In genomic region chr4:59459216-59459955, GRCm38 (mm10) we compare ENCODE assay signal across 14 mouse cellular contexts. TPM values are rescaled to one million over a fixed set of nuclear protein-coding genes. Genes with fewer than 3 reads are reported as not detected.
A peak's percentile ranks its signal among the peaks of the same experiment; 100 is the strongest.
DNase-seq lines count a peak whose midpoint lies in the region; ATAC-seq lines count a peak whose summit lies in the region.
"Had no signal": no experiment of that assay in that cellular context is flagged by ENCODE, and none has a peak within 500 bp of the region (broad histone marks: within the 10 kb centered on the region; RNA-seq: fewer than 3 reads in every experiment).

No protein-coding gene starts in this region.

- peaks cover 3% of the 10 kb centered on the region; the same call in 1 of the 2 replicates for H3K27me3 ChIP-seq in forebrain, embryonic 15.5 days
- no peaks in the 10 kb centered on the region for H3K27me3 ChIP-seq in forebrain, embryonic 11.5 days (ENCODE audit: control insufficient read depth, insufficient read depth, low read length)
- no peaks in the 10 kb centered on the region for H3K27me3 ChIP-seq in kidney, embryonic 15.5 days
- H3K27me3 ChIP-seq: limb, embryonic 12.5 days had no signal

- H3K27ac ChIP-seq in forebrain, embryonic 15.5 days (replicated peaks): no peak overlapping the region
- H3K27ac ChIP-seq in forebrain, embryonic 11.5 days (ENCODE audit: low read depth, low read length): no peak overlapping the region
- H3K27ac ChIP-seq in kidney, embryonic 15.5 days: no peak overlapping the region
- H3K27ac ChIP-seq: limb, embryonic 12.5 days had no signal

- no peak overlapping the region for H3K9ac ChIP-seq in forebrain, embryonic 15.5 days (replicated peaks)
- H3K9ac ChIP-seq in forebrain, embryonic 11.5 days (ENCODE audit: low read length): no peak overlapping the region
- H3K9ac ChIP-seq in kidney, embryonic 15.5 days: no peak overlapping the region
- H3K9ac ChIP-seq: limb, embryonic 12.5 days had no signal

- 74% methylated on average over 13 of the region's 13 CpGs for WGBS in forebrain, embryonic 15.5 days
- whole genome bisulfite sequencing in forebrain, embryonic 11.5 days: 84% methylated on average over 13 of the region's 13 CpGs
- 76% methylated on average over 13 of the region's 13 CpGs for WGBS in kidney, embryonic 15.5 days

- no peaks in the 10 kb centered on the region for H3K36me3 ChIP-seq in forebrain, embryonic 15.5 days
- no peaks in the 10 kb centered on the region for H3K36me3 ChIP-seq in forebrain, embryonic 11.5 days (ENCODE audit: control insufficient read depth, insufficient read depth, low read length)
- no peaks in the 10 kb centered on the region for H3K36me3 ChIP-seq in kidney, embryonic 15.5 days
- H3K36me3 ChIP-seq: G1E; limb, embryonic 12.5 days had no signal

- no peak overlapping the region for H3K4me2 ChIP-seq in forebrain, embryonic 15.5 days (replicated peaks)
- no peak overlapping the region for H3K4me2 ChIP-seq in forebrain, embryonic 11.5 days (ENCODE audit: low read depth, low read length, severe bottlenecking)
- H3K4me2 ChIP-seq in kidney, embryonic 15.5 days: no peak overlapping the region
- H3K4me2 ChIP-seq: limb, embryonic 12.5 days had no signal

- DNase-seq in forebrain, embryonic 11.5 days (ENCODE audit: low spot score): no peak
- DNase-seq in kidney, postnatal 36 days: peak; percentile 20 to 27
- DNase-seq in ovary, postnatal 36 days (ENCODE audit: low spot score): peak; percentile 49
- no peak for DNase-seq in ovary, postnatal 10 days (ENCODE audit: low spot score)
- peak; percentile 64 for DNase-seq in yolk sac, embryonic 10.5 days (ENCODE audit: low spot score)
- DNase-seq: gastrocnemius, postnatal 10 days; thymus, postnatal 14 days had no signal

- H3K4me3 ChIP-seq in forebrain, embryonic 15.5 days: no peak overlapping the region
- no peak overlapping the region for H3K4me3 ChIP-seq in forebrain, embryonic 11.5 days (ENCODE audit: low read depth, low read length)
- H3K4me3 ChIP-seq in kidney, embryonic 15.5 days (replicated peaks): no peak overlapping the region
- H3K4me3 ChIP-seq: limb, embryonic 12.5 days; myocyte had no signal

- peak; percentile 50 for ATAC-seq in forebrain, embryonic 15.5 days (replicated peaks)
- no peak for ATAC-seq in forebrain, embryonic 11.5 days (replicated peaks; ENCODE audit: low FRiP score)
- ATAC-seq in kidney, embryonic 15.5 days (replicated peaks; ENCODE audit: low FRiP score): no peak
- no peak for ATAC-seq in activated CD4-positive, CD25-positive, alpha-beta regulatory T cell, adult 4 months
- ATAC-seq: hindbrain, embryonic 16.5 days had no signal

- no peaks in the 10 kb centered on the region for H3K9me3 ChIP-seq in forebrain, embryonic 15.5 days
- H3K9me3 ChIP-seq in forebrain, embryonic 11.5 days (ENCODE audit: control insufficient read depth, low read length): no peaks in the 10 kb centered on the region
- H3K9me3 ChIP-seq in kidney, embryonic 15.5 days (replicated peaks): no peaks in the 10 kb centered on the region
- H3K9me3 ChIP-seq: G1E; limb, embryonic 12.5 days had no signal

- peaks cover 7% of the 10 kb centered on the region; the same call in 1 of the 2 replicates for H3K4me1 ChIP-seq in forebrain, embryonic 15.5 days
- no peaks in the 10 kb centered on the region for H3K4me1 ChIP-seq in forebrain, embryonic 11.5 days (replicated peaks; ENCODE audit: control insufficient read depth, insufficient read depth, low read length)
- H3K4me1 ChIP-seq in kidney, embryonic 15.5 days: peaks cover 6% of the 10 kb centered on the region; the same call in 1 of the 2 replicates
- H3K4me1 ChIP-seq: limb, embryonic 12.5 days had no signal

RNA-seq across cellular contexts. Expression of gene Susd1, which starts 21.0 kb away (rescaled TPM):
- polyA plus RNA-seq in forebrain, embryonic 15.5 days (2015; fragmentation: Nextera tagmentation; extraction: Ambion mirVana): 0.90 and 0.91 TPM in 2 replicates
- 0.92 and 1.3 TPM in 2 replicates for polyA plus RNA-seq in forebrain, embryonic 11.5 days (2014; fragmentation: Nextera tagmentation; extraction: Ambion mirVana)
- polyA plus RNA-seq in kidney, embryonic 15.5 days (2015; fragmentation: Nextera tagmentation; extraction: Ambion mirVana): 10.1 and 10.2 TPM in 2 replicates
- polyA plus RNA-seq in activated CD4-positive, CD25-positive, alpha-beta regulatory T cell, adult 4 months (2017; shearing (Covaris generic)): 1 to 10 TPM; 1.0 to 3.0 TPM

Comparison
In these comparisons a context has a peak if more than half of its experiments do, and no peak if none do; other contexts are left out.
1. DNase-seq: peak in kidney, postnatal 36 days (2 of 2), ovary, postnatal 36 days (single experiment) and yolk sac, embryonic 10.5 days (single experiment); none in forebrain, embryonic 11.5 days (single experiment) and ovary, postnatal 10 days (single experiment).